Mouse (Mus musculus) gastrocnemius, postnatal 14 days (tissue): ENCODE results near the gene Nell2. TPM values are rescaled to one million over a fixed set of nuclear protein-coding genes. Genes with fewer than 3 reads are reported as not detected.
"Not testable (repeated sequence)": the region's sequence is repeated elsewhere in the genome, so short reads cannot be mapped to it uniquely, and the experiment has no call there.

Experiments
- DNase-seq: peaks from one replicate; pipeline ENCODE4 v3.0.0; 2021; ENCODE audit warnings: mixed read lengths
- intact Hi-C: fragments of 180-260 bp; cut with DNase I; formaldehyde crosslinking; loops from one replicate; pipeline ENCODE4 v1.15.1; 2025; ENCODE audit warnings: low total_unique reads
- total RNA-seq, 2 experiments: library from RNA; stranded (reverse); gene quantifications; 2 replicates each; pipeline ENCODE4 v1.2.3; 2021

Nell2 gene
- total RNA-seq, 2 experiments from 2014 or later, result 0.33 to 0.51 TPM

- intact Hi-C loops, result no loop called here
- DNase-seq, result no peak
Observed at GRCm38 (mm10) chr15:95273236-95273635, 255.1 kb downstream of the Nell2 start.

GRCm38 (mm10) chr15:95272167-95272566 is 256.2 kb downstream of the Nell2 start:
- intact Hi-C loops, result no loop called here
- no peak for DNase-seq

DNA sequence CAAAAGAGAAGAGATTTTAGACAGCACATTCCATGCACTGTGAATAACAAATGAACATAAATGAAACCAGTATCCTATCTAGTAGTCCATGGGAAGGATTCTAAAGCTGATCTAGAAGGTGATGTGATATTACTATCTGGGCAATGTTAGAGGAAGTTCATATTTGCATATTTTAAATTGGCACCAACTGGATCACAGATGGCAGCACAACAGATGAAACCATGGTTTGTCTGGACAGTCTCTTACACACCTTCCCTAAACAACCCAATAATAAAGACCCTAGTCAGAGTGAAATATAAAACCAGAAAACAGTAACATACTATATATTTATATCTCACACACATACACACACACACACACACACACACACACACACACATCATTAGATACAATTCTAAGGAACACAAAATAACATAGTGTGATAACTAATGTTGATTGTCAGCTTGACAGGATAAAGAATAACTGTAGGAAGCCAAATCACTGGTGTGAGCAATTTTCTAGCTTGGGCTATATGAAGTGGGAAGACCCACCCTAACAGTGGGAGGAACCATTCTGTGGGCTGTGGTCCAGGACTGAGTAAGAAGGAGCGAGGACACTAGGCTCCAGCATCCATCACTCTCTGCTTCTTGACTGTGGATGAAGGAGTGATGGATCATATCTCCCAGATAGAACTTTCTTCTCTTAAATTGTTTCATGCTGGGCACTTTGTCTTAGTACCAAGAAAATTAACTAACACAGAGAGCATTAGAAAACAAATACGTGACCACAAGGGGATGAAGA is 268.5 kb downstream of the Nell2 start:
- intact Hi-C loops, result no loop called here
- no peak for DNase-seq

- intact Hi-C loops, result no loop called here
- DNase-seq, result no peak
Observed at GRCm38 (mm10) chr15:95257131-95257530, 271.2 kb downstream of the Nell2 start.

DNA sequence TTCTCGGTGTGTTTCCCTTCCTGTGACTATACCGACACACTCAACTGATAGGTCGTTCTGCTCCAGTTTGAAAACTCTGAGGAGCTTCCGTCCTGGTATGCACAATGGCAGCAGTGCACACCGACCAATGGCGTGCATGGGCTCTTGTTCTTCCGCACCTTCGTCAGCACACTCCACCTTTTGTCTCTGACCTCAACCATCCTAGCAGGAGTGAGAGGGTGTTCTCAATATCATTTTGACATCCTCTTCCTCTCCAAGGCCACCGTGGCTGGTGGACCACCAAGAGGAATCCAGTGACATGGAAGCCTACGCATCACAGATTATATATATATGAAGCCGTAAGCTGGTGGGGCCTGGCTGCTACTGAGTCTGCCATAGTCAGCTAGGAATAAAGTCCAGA is 282.8 kb downstream of the Nell2 start:
- intact Hi-C loops, result no loop called here
- no peak for DNase-seq

DNA sequence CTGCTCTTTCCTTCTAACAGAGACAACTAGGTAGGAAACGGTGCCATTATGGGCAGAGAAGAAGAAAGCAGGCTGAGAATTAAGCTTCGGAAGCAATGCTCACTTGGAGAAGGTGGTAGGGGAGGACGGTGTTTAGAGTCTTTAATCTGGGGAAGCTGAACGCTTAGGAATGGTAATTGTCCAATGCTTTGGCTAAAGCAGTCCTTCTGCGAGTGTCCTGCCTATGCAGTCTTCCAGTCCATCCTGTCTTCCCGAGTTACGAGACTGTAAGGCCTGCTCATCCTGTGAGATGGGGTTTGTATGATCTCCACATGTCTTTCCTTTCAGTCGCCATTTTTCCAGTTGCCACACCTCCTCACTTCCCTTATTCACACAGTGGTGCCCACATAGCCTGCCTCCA is 284.5 kb downstream of the Nell2 start:
- intact Hi-C loops, result no loop called here

GRCm38 (mm10) chr15:95241161-95241560 is 287.2 kb downstream of the Nell2 start:
- no peak for DNase-seq
- intact Hi-C loops, result no loop called here

More for the DNA sequence above, 284.5 kb downstream of the Nell2 start:
- DNase-seq, result no peak

DNA sequence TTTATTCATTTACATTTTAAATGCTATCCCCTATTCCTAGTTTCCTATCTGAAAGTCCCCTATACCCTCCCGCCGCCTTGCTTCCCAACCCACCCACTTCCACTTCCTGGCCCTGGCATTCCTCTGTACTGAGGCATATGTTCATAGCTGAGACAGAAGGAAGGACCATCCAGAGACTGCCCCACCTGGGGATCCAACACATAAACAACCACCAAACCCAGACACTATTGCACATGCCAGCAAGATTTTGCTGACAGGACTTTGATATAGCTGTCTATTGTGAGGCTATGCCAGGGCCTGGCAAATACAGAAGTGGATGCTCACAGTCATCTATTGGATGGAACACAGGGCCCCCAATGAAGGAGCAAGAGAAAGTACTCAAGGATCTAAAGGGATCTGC is 291.3 kb downstream of the Nell2 start:
- DNase-seq, intact Hi-C loops: not testable (repeated sequence)

DNA sequence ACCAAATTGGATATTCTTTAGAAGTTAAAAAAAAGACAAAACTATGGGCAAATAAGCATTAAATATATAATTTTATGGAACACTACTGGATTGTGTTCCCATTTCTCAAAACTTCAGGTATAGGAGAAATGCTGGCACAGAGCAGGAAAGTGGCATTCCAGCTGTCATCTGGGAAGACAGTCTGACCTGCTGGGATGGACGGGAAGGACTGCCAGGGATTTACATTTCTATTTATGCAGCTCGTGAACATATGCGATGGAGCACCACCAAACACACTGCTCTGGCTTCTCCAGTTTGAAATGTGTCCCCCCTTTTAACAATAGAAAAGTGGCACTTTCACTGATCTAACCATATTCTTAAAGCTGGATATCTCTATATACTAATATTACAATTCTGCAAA is 291.9 kb downstream of the Nell2 start:
- DNase-seq, result no peak
- intact Hi-C loops, result no loop called here

DNA sequence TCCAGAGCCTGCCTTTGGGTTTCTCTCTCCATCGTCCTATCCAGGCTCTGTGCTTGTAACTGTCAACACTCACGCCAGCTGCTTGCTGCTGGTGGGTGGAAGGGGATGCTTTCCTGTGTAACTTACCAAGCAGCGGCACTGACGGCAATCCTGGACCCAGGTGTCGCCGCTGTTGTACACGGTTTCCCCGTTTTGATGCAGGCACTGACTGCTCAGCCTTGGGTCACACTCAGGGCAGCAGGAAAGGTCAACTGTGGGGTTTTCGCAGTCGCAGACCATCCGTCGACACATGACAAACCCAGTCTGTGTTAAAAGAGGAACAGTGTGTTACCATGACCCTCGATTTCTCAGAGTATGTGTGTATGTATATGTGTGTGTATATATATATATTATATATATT is 297.2 kb downstream of the Nell2 start:
- intact Hi-C loops, result no loop called here

DNA sequence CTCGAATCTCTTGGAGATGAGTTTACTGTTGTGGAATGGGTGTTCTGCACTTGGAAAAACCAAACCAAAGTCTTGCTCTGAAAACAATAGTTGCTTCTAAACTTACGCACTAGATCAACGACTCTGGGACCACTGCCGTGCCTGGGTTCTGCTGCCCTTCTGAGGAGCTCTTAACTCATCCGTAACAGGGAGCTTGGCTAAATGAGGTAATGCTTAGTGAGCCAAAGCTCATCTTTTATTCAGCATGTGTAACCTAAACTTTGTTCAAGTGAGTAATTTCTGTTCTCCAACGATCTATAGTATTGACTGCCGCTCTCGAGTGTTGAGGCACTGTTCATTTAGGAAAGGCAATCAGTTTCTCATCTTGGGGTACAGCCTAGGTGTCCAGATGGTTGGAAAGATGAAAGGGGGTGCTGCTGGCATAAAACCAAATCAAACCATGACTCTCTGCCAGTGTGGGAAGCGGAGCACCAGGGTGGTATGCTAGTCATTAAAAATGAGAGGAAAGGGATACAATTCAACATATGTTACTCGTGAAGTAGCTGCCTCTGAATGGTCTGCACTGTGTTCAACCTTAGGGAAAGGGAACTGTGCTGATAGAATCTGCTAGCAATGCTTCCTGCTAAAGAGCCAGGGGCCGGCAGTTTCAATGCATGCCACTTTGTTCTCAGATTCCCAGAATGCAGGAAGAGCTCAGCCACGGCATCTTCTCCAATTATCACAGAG is 311.6 kb downstream of the Nell2 start:
- intact Hi-C loops, result no loop called here
- DNase-seq, result no peak

More for the DNA sequence above, 297.2 kb downstream of the Nell2 start:
- no peak for DNase-seq

DNA sequence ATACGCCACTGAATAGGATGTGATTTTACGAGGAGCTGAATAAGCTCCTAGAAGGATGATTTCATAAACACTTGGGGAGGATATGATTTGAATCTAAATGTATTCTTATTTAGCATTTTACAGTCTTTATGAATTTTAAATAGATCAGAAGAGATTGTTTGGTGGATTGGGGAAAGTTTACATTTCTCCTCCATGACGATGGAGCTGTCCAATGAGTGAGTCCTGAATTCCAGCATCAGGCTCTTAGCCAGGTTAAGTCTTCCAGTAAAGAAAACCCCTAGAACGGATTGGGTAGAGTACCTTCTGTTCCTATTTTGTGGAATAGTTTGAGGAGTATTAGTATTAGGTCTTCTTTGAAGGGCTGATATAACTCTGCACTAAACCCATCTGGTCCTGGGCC is 317.8 kb downstream of the Nell2 start:
- DNase-seq, result no peak
- intact Hi-C loops, result no loop called here

DNA sequence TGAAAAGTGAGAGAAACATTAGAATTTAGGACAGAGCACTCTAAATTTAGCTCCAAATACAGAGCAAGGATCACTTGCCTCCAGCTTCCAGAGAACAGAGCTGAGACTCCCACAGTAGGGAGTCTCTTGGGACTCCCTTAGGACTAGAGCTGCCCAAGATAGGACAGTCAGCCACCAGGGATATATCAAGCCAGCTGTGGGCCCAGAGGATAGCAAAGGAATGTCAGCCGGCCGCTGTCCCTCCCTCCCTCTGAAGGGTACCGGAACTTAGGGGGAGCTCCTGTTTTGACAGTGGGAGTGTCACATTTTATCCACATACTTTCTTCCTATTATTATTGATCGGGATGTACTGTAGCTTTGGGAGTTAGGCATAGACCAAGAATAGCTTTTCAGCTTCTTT is 319.2 kb downstream of the Nell2 start:
- intact Hi-C loops, result no loop called here
- DNase-seq, result no peak

GRCm38 (mm10) chr15:95193661-95194280 is 334.6 kb downstream of the Nell2 start:
- intact Hi-C loops, result no loop called here
- no peak for DNase-seq

GRCm38 (mm10) chr15:95192951-95193350 is 335.4 kb downstream of the Nell2 start:
- DNase-seq, result no peak
- intact Hi-C loops, result no loop called here

DNA sequence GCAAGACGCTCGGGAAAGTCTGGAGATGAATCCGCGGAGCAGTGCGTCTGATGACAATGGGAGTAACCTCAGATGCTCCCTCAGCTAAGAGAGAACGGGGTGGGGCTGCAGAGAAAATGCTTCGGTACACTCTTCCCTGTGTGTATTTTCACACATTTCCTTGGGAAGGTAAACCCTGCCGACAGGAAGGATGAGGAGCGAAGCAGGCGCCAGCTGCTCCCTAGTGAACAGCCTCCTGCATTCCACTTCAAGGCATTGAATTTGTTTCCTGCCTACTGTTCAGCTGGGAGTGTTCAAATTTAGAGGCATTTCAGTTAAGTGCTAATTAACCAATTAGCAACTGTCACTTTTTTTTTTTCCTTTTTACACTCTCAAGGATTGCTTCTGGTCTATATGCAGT is 342.1 kb downstream of the Nell2 start:
- DNase-seq, result no peak
- intact Hi-C loops, result no loop called here

DNA sequence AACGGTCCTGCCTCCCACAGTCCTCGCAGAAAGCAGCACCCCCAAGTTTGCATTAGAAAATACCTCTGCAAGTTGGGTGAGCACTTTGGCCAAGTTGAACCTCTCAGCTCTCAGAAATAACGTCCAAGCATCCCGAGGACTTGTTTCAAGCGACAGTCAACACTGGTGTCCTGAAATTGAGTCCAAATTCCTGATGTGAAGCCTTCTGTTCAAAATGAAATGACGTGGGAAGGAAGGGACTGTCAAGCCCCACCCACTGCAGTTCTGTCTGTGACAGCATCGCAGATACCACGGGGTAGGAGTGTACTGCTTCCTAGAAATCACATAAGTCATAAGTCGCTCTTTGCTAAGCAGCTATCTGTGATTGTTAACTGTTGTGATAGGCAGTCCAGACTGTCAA is 342.9 kb downstream of the Nell2 start:
- intact Hi-C loops, result no loop called here
- no peak for DNase-seq

- intact Hi-C loops, result no loop called here
- DNase-seq, result no peak
Observed at GRCm38 (mm10) chr15:95183450-95183849, 344.9 kb downstream of the Nell2 start.

GRCm38 (mm10) chr15:95156828-95157227 is 371.5 kb downstream of the Nell2 start:
- intact Hi-C loops, result no loop called here
- no peak for DNase-seq

DNA sequence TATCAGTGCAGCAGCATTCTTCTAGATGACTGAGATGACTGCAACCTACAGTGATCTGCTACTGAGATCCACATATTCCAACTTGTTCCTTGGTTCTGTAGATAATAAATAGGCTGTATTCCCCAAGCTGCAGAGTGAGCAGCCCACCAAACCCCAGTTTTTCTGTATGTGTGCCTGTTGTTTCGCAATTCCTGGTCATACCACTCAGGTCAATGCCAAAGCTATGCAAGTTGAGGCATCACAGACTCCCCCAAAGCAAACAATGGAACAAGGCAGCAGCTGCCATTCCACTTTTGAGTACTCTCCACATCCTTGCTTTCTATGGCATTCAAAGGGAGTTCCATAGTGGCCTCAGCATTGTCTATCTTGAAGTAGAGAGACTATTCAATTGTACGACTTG is 383.2 kb downstream of the Nell2 start:
- no peak for DNase-seq
- intact Hi-C loops, result no loop called here

GRCm38 (mm10) chr15:95144131-95144530 is 384.2 kb downstream of the Nell2 start:
- intact Hi-C loops, result no loop called here
- no peak for DNase-seq
